Mouse (Mus musculus) megakaryocyte, adult 5-6 weeks (primary cell): ENCODE data around the gene Ppp2r5e. TPM values are rescaled to one million over a fixed set of nuclear protein-coding genes. Genes with fewer than 3 reads are reported as not detected.
A peak's percentile ranks its signal among the peaks of the same experiment; 100 is the strongest.
"Not testable (repeated sequence)": the region's sequence is repeated elsewhere in the genome, so short reads cannot be mapped to it uniquely, and the experiment has no call there.

Source experiments
- ATAC-seq: 2 replicates; pipeline ENCODE4 v1.8.0; 2016; ENCODE audit warnings: mild to moderate bottlenecking, inconsistent platforms; ENCODE audit not compliant: poor library complexity, severe bottlenecking
- total RNA-seq, 2 experiments: library from RNA; stranded (forward) in 1 of 2; stranded (reverse) in 1 of 2; fragments of 153-499, 151-499 nt in 1 of 2; fragments of 221-1000, 200-1000 nt in 1 of 2; gene quantifications; 2 replicates each; pipeline versions ENCODE4 v1.2.3 to v1.2.4; 2015 to 2017

The Ppp2r5e gene
- total RNA-seq, 2 experiments from 2014 or later = 14.0 to 30.3 TPM

GRCm38 (mm10) chr12:75450011-75450410, 146.0 kb downstream of the Ppp2r5e start:
- no peak for ATAC-seq

GRCm38 (mm10) chr12:75449475-75449966, 146.5 kb downstream of the Ppp2r5e start:
- peak; percentile 37 for ATAC-seq

GRCm38 (mm10) chr12:75448921-75449320, 147.1 kb downstream of the Ppp2r5e start:
- ATAC-seq = peak; percentile 74

- ATAC-seq = peak; percentile 30; the same call in 1 of the 2 replicates
Observed at GRCm38 (mm10) chr12:75446245-75446644, 149.8 kb downstream of the Ppp2r5e start.

GRCm38 (mm10) chr12:75432400-75432799, 163.6 kb downstream of the Ppp2r5e start:
- not testable (repeated sequence) for ATAC-seq

GRCm38 (mm10) chr12:75429685-75430396, 166.2 kb downstream of the Ppp2r5e start:
- no peak for ATAC-seq

- ATAC-seq = no peak
Observed at GRCm38 (mm10) chr12:75428719-75429118, 167.3 kb downstream of the Ppp2r5e start.

GRCm38 (mm10) chr12:75425882-75426281, 170.2 kb downstream of the Ppp2r5e start:
- ATAC-seq = no peak

GRCm38 (mm10) chr12:75424817-75425216, 171.2 kb downstream of the Ppp2r5e start:
- no peak for ATAC-seq

- ATAC-seq = no peak
Observed at GRCm38 (mm10) chr12:75424359-75424758, 171.7 kb downstream of the Ppp2r5e start.

- ATAC-seq = no peak
Observed at GRCm38 (mm10) chr12:75416681-75417080, 179.4 kb downstream of the Ppp2r5e start, which contains the start of gene Gphb5. TSS of gene Gphb5 (minus strand) at chr12:75416781.

- peak; percentile 81 for ATAC-seq
Observed at GRCm38 (mm10) chr12:75414991-75415390, 181.1 kb downstream of the Ppp2r5e start.

GRCm38 (mm10) chr12:75412964-75413363, 183.1 kb downstream of the Ppp2r5e start:
- ATAC-seq = peak; percentile 86

Other genes starting within 250 kb of the Ppp2r5e start
- not detected in 2 replicates for gene Gphb5, start 179.5 kb downstream of the Ppp2r5e start, total RNA-seq (2015)
- not detected in 2 replicates for gene Gphb5, start 179.5 kb downstream of the Ppp2r5e start, total RNA-seq (2017)
- 9.7 and 9.8 TPM in 2 replicates for gene Wdr89, start 73.3 kb upstream of the Ppp2r5e start, total RNA-seq (2015)
- 7.5 and 8.9 TPM in 2 replicates for gene Wdr89, start 73.3 kb upstream of the Ppp2r5e start, total RNA-seq (2017)
- 98.3 and 116 TPM in 2 replicates for gene Sgpp1, start 139.5 kb upstream of the Ppp2r5e start, total RNA-seq (2015)
- 90.8 and 98.0 TPM in 2 replicates for gene Sgpp1, start 139.5 kb upstream of the Ppp2r5e start, total RNA-seq (2017)
- 17.4 and 17.8 TPM in 2 replicates for gene Syne2, start 221.9 kb upstream of the Ppp2r5e start, total RNA-seq (2015)
- gene Syne2, start 221.9 kb upstream of the Ppp2r5e start, total RNA-seq (2017) = 31.6 and 34.6 TPM in 2 replicates